Mouse (Mus musculus) hindbrain, postnatal 0 days (tissue): ENCODE measurements around the gene Gm11985. TPM values are rescaled to one million over a fixed set of nuclear protein-coding genes. Genes with fewer than 3 reads are reported as not detected.
A peak's percentile ranks its signal among the peaks of the same experiment; 100 is the strongest.

Source experiments
- ATAC-seq: fragments of 200-750 bp; cut with Nextera tagmentation; 2 replicates; pipeline ENCODE4 v1.8.0; 2017; ENCODE audit warnings: mild to moderate bottlenecking, moderate TSS enrichment, moderate library complexity
- DNase-seq: peaks from one replicate; pipeline ENCODE4 v3.0.0-alpha.2; 2015; ENCODE audit warnings: low spot score
- H3K27ac ChIP-seq: fragments of 300-500 bp; sonication (generic); 2 replicates; pipeline ENCODE4 v1.5.1; 2014; ENCODE audit warnings: mild to moderate bottlenecking
- H3K27me3 ChIP-seq: fragments of 300-500 bp; sonication (generic); 2 replicates; pipeline ENCODE4 v1.6.1; 2014; ENCODE audit warnings: low read length, mixed read lengths; ENCODE audit not compliant: insufficient read depth
- H3K36me3 ChIP-seq: fragments of 300-500 bp; sonication (generic); 2 replicates; pipeline ENCODE4 v1.6.1; 2014; ENCODE audit warnings: low read length, mixed read lengths; ENCODE audit not compliant: insufficient read depth
- H3K4me1 ChIP-seq: fragments of 300-500 bp; sonication (generic); 2 replicates; pipeline ENCODE4 v1.6.1; 2014; ENCODE audit warnings: antibody characterized with exemption, low read length, mixed read lengths; ENCODE audit not compliant: insufficient read depth
- H3K4me2 ChIP-seq: fragments of 300-500 bp; sonication (generic); 2 replicates; pipeline ENCODE4 v1.6.1; 2014; ENCODE audit warnings: low read depth, mild to moderate bottlenecking, low read length, moderate library complexity, mixed read lengths
- H3K4me3 ChIP-seq: fragments of 300-500 bp; sonication (generic); 2 replicates; pipeline ENCODE4 v1.5.1; 2014; ENCODE audit warnings: low read length
- H3K9ac ChIP-seq: fragments of 300-500 bp; sonication (generic); replicated peaks from 2 replicates; pipeline ENCODE4 v1.6.1; 2014; ENCODE audit warnings: mild to moderate bottlenecking, low read length, moderate library complexity, mixed read lengths
- H3K9me3 ChIP-seq: fragments of 300-500 bp; sonication (generic); 2 replicates; pipeline ENCODE4 v1.6.1; 2016; ENCODE audit warnings: low read length, mixed read lengths
- CTCF ChIP-seq: IDR thresholded peaks from 2 replicates; pipeline ENCODE4 v1.5.1; 2016; ENCODE audit warnings: antibody characterized with exemption, control low read depth, low read depth
- WGBS: fragments of 180-500 bp; shearing (Covaris S2); extraction: QIAGEN DNeasy Blood & Tissue Kit; methylation state at CpG from one replicate; pipeline ENCODE4 v1.1.7; 2014; 5-methylcytosine and 5-hydroxymethylcytosine counted together
- polyA plus RNA-seq: library from polyadenylated mRNA; unstranded; fragments of >200 nt; fragmentation: Nextera tagmentation; extraction: Ambion mirVana; gene quantifications from 2 replicates; pipeline ENCODE4 v1.2.1, GENCODE M21; 2015
- total RNA-seq: library from RNA; depleted of rRNA; stranded (reverse); fragments of >200 nt; gene quantifications from 2 replicates; pipeline ENCODE4 v1.2.3, GENCODE M21; 2014

Gm11985 gene
- total and polyA plus RNA-seq, 2 experiments from 2014 or later: not detected

- 91% methylated on average over 7 of the region's 7 CpGs for WGBS
- peaks cover 10% of the 10 kb centered on the region; the same call in 1 of the 2 replicates for H3K36me3 ChIP-seq
- no peaks in the 10 kb centered on the region for H3K4me1 ChIP-seq
- H3K4me2 ChIP-seq: no peak overlapping the region
- H3K4me3 ChIP-seq: no peak overlapping the region
- H3K27ac ChIP-seq: no peak overlapping the region
- H3K27me3 ChIP-seq: no peaks in the 10 kb centered on the region
- no peaks in the 10 kb centered on the region for H3K9me3 ChIP-seq
- no peak for ATAC-seq
- no peak for DNase-seq
- H3K9ac ChIP-seq: no peak overlapping the region
- TF ChIP-seq CTCF: no peak
These were observed 40.4 kb downstream of the Gm11985 start for GRCm38 (mm10) chr11:7147945-7148344.

DNA sequence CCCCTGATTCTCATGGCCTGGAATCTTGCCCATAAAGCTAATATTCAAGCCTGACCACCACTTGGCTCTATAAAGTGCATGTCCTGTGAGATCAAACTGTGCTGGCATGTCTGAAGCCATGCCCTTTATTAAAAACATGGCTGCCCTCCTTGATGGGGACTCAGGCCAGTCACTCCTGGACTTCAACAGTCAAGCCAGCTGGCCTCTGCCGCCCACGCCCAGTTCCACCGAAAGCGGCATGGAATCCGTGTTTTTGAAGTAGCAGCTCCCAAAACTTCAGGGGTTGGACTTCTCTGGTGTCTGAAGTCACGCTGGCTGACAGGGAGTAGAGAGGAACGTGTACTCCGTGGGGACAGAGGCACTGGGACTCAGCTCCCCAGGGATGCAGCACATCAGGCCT, 40.8 kb downstream of the Gm11985 start:
- Histone ChIP-seq H3K27ac (no peak overlapping the region), H3K27me3 (no peaks in the 10 kb centered on the region), H3K4me2 (no peak overlapping the region), H3K9me3 (no peaks in the 10 kb centered on the region), H3K4me3 (no peak overlapping the region), H3K9ac (no peak overlapping the region), H3K4me1 (no peaks in the 10 kb centered on the region), H3K36me3 (peaks cover 10% of the 10 kb centered on the region; the same call in 1 of the 2 replicates)
- WGBS: 94% methylated on average over 8 of the region's 8 CpGs
- ATAC-seq (no peak), DNase-seq (no peak)
- TF ChIP-seq CTCF: no peak

- Histone ChIP-seq H3K36me3 (peaks cover 10% of the 10 kb centered on the region; the same call in 1 of the 2 replicates), H3K27ac (no peak overlapping the region), H3K4me3 (no peak overlapping the region), H3K4me2 (no peak overlapping the region), H3K9me3 (no peaks in the 10 kb centered on the region), H3K27me3 (no peaks in the 10 kb centered on the region), H3K4me1 (no peaks in the 10 kb centered on the region), H3K9ac (no peak overlapping the region)
- no peak for TF ChIP-seq CTCF
- WGBS: 81% methylated on average over 4 of the region's 4 CpGs
- ATAC-seq (no peak), DNase-seq (no peak)
These were observed 43.1 kb downstream of the Gm11985 start for GRCm38 (mm10) chr11:7145221-7145620.

DNA sequence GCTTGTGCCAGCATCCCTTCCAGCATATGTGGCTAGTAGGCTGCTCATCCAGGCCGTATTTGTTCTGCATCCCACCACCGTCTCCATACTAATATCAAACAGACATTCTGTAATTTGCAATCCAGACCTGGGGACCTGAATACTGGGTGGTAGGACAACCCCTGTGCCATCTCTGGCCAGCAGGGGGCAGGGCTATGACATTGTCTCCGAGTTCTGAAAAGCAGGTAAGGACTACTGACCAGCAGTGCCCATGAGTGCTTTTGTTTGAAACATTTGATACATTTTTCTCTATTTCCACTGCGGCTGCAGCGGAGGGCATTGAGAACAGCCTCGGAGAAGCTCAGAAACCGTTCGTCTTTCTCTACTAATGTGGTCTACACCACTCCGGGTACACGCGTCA, 44.0 kb downstream of the Gm11985 start:
- Histone ChIP-seq H3K9me3 (no peaks in the 10 kb centered on the region), H3K4me3 (no peak overlapping the region), H3K4me1 (no peaks in the 10 kb centered on the region), H3K36me3 (peaks cover 10% of the 10 kb centered on the region; the same call in 1 of the 2 replicates), H3K27ac (no peak overlapping the region), H3K4me2 (no peak overlapping the region), H3K9ac (no peak overlapping the region), H3K27me3 (no peaks in the 10 kb centered on the region)
- 0 out of 2 replicates have a peak, but pooled peaks have one; percentile 11 for ATAC-seq
- TF ChIP-seq CTCF: peak; percentile 61
- no peak for DNase-seq
- WGBS: 90% methylated on average over 11 of the region's 11 CpGs

DNA sequence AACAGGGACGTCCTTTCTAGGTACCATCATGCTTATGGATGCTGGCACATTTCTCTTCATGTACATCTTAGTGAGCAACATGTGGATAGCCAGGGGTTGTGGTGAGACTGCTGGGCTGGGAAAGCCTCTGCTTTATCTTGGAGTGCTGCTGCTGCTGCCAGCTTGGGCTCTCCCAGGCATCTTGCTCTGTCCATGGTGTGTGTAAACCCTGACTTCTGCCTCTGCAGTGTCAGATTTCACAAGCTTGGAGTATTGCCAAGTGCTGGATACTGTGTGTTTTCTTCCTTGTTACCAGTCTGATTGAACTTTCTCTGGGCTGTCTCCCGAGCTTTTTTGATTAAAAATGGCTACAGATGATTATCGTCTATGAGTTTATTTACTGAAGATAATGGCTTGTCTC, 45.6 kb downstream of the Gm11985 start:
- peaks cover 10% of the 10 kb centered on the region; the same call in 1 of the 2 replicates for H3K36me3 ChIP-seq
- no peak overlapping the region for H3K4me2 ChIP-seq
- H3K9me3 ChIP-seq: no peaks in the 10 kb centered on the region
- 51% methylated on average over 3 of the region's 3 CpGs for WGBS
- TF ChIP-seq CTCF: no peak
- ATAC-seq (no peak), DNase-seq (peak; percentile 64)
- no peaks in the 10 kb centered on the region for H3K27me3 ChIP-seq
- H3K27ac ChIP-seq: no peak overlapping the region
- H3K9ac ChIP-seq: no peak overlapping the region
- H3K4me1 ChIP-seq: no peaks in the 10 kb centered on the region
- no peak overlapping the region for H3K4me3 ChIP-seq

DNA sequence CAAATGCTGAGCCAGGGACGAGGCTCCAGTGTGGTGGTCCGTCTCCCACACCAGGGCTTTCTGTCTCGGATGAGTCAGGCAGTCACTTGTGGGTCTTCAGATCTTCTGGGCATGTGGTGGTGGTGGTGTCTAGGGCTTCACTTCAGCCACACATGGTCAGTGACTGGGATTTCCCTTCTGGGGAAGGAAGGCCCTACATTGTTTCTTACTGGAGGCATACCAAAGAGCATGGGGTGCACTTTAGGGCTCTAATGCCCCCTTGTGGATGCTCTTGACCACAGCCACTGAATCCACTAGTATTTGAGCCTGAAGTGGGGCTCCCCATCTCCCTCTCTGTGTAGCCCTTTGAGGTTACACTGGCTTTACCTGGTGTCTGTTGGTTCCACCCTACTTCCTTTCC, 47.9 kb downstream of the Gm11985 start:
- WGBS: 91% methylated on average over 3 of the region's 3 CpGs
- ATAC-seq (no peak), DNase-seq (peak; percentile 69)
- no peak overlapping the region for H3K9ac ChIP-seq
- H3K4me2 ChIP-seq: no peak overlapping the region
- H3K36me3 ChIP-seq: peaks cover 4% of the 10 kb centered on the region; the same call in 1 of the 2 replicates
- H3K4me1 ChIP-seq: no peaks in the 10 kb centered on the region
- no peak overlapping the region for H3K27ac ChIP-seq
- TF ChIP-seq CTCF: peak; percentile 80
- no peaks in the 10 kb centered on the region for H3K27me3 ChIP-seq
- no peak overlapping the region for H3K4me3 ChIP-seq
- no peaks in the 10 kb centered on the region for H3K9me3 ChIP-seq

- H3K4me3 ChIP-seq: no peak overlapping the region
- no peaks in the 10 kb centered on the region for H3K4me1 ChIP-seq
- no peak overlapping the region for H3K9ac ChIP-seq
- no peak overlapping the region for H3K4me2 ChIP-seq
- H3K27me3 ChIP-seq: no peaks in the 10 kb centered on the region
- H3K9me3 ChIP-seq: no peaks in the 10 kb centered on the region
- 91% methylated on average over 8 of the region's 8 CpGs for WGBS
- DNase-seq (no peak), ATAC-seq (no peak)
- TF ChIP-seq CTCF: no peak
- H3K36me3 ChIP-seq: no peaks in the 10 kb centered on the region; the same call in 1 of the 2 replicates
- H3K27ac ChIP-seq: no peak overlapping the region
These were observed 50.0 kb downstream of the Gm11985 start for GRCm38 (mm10) chr11:7138370-7138769.
